Mouse (Mus musculus) retina, postnatal 7 days (tissue): ENCODE results near the gene Esr2.
A peak's percentile ranks its signal among the peaks of the same experiment; 100 is the strongest.

Experiments used
- DNase-seq: peaks from one replicate; pipeline ENCODE4 v3.0.0-alpha.2; 2012; ENCODE audit warnings: low read depth, low spot score

Gene Esr2

GRCm38 (mm10) chr12:76085956-76086905, 90.8 kb downstream of the Esr2 start:
- DNase-seq = no peak

- DNase-seq = no peak
Measured at GRCm38 (mm10) chr12:76085066-76085465, 92.0 kb downstream of the Esr2 start.

GRCm38 (mm10) chr12:76081557-76082211, 95.4 kb downstream of the Esr2 start:
- peak; percentile 29 for DNase-seq

GRCm38 (mm10) chr12:76080876-76081556, 96.0 kb downstream of the Esr2 start:
- DNase-seq = no peak

GRCm38 (mm10) chr12:76073981-76074380, 103.1 kb downstream of the Esr2 start:
- no peak for DNase-seq

DNA sequence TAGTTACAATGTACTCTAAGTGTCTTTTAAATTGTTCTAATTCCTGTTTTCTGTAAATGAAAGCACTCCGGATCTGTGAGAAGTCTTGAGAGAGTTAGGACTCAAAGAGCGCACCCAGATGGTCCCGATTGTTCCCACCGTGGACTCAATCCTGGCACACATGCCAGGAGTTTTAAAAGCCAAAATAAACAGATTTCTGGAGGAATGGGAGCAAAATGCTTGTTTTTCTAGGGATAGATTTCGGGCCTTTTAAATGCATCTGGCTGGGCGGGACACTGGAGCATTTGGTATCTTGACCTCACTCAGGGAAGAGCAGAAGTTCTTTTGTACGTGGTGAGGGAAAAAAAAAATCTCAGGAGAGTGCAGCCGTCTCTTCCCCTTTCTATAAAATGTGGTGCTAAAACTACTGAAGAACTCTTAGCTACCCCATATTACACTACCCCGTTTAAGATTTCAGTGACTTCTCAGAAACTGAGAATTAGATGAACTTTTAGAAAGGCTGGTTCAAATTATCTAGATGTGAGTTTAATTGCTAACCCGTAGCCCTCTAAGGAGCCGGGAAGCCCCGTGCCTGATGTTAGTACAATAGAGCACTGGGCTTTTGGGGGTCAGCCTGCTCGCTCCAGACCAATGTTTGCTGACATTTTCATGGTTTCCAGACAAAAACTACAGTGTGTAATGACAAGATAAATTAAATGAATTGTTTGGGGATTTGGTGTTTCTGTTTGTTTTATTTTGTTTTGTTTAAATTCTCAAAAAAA, 103.8 kb downstream of the Esr2 start:
- DNase-seq = no peak

DNA sequence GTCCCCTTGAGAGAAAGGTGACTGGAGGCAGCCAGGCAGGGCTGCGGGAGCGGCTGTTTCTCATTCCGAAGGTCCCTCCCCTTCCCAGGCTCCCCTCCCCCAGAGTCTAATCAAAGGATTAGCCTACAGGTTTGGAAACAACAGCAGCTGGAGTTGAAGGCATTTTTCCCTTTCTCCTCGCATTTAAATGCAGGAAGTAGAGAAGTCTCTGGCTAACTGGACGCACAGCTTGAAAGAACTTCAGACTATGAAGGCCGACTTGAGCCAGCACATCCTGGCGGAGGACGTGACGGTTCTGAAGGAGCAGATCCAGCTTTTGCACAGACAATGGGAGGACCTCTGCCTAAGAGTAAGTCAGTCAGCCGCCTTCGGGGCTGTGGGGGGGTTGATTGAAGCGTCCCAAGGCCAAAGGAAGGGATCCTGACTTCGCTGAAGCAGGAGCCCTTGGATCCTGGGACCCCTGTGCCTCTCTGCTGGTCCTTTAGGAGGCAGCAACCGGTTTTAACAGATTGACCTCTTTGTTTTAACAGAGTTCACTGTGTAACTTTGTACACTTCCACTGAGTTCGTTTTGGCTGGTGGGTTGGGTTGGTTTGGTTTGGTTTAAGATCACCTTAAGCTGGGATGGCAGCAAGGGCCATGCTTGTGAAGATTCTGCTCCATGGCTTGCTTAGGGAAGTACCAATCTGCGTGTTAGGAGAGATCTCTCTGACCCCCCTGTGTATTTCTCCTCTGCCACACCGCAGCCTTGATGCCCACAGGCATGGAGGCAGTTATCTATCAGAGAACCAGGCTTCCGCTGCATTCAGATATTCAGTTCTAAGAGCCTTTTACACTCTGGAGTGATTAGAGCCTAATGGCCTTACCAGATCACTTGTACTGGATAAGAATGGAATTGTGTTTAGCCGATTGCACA, 104.9 kb downstream of the Esr2 start:
- DNase-seq = no peak
